Comparison of ENCODE assay signal across 8 mouse cellular contexts in genomic region chr19:8928689-8929223, GRCm38 (mm10). TPM values are rescaled to one million over a fixed set of nuclear protein-coding genes. Genes with fewer than 3 reads are reported as not detected.
DNase-seq lines count a peak whose midpoint lies in the region; ATAC-seq lines count a peak whose summit lies in the region.

No protein-coding gene starts in this region.

- no peaks in the 10 kb centered on the region for H3K27me3 ChIP-seq in neural tube, embryonic 11.5 days (ENCODE audit: control insufficient read depth, insufficient read depth, low read length)
- H3K27me3 ChIP-seq in intestine, embryonic 15.5 days (replicated peaks): no peaks in the 10 kb centered on the region
- no peaks in the 10 kb centered on the region for H3K27me3 ChIP-seq in neural tube, embryonic 13.5 days

- peak overlapping the region; percentile 64 for H3K4me3 ChIP-seq in neural tube, embryonic 11.5 days (ENCODE audit: low read depth, low read length)
- H3K4me3 ChIP-seq in intestine, embryonic 15.5 days (replicated peaks): peak overlapping the region; percentile 88
- peak overlapping the region; percentile 54 for H3K4me3 ChIP-seq in neural tube, embryonic 13.5 days

- H3K4me2 ChIP-seq in neural tube, embryonic 11.5 days (ENCODE audit: low read depth): peak overlapping the region; percentile 82
- peak overlapping the region; percentile 83 for H3K4me2 ChIP-seq in intestine, embryonic 15.5 days (replicated peaks)
- H3K4me2 ChIP-seq in neural tube, embryonic 13.5 days: peak overlapping the region; percentile 71

- peaks cover 6% of the 10 kb centered on the region for H3K36me3 ChIP-seq in neural tube, embryonic 11.5 days (ENCODE audit: control insufficient read depth, insufficient read depth, low read length)
- H3K36me3 ChIP-seq in intestine, embryonic 15.5 days: peaks cover 6% of the 10 kb centered on the region; the same call in 1 of the 2 replicates
- peaks cover 28% of the 10 kb centered on the region for H3K36me3 ChIP-seq in neural tube, embryonic 13.5 days

- H3K9me3 ChIP-seq in neural tube, embryonic 11.5 days (ENCODE audit: control insufficient read depth, low read length): no peaks in the 10 kb centered on the region
- H3K9me3 ChIP-seq in intestine, embryonic 15.5 days: no peaks in the 10 kb centered on the region
- H3K9me3 ChIP-seq in neural tube, embryonic 13.5 days: no peaks in the 10 kb centered on the region

- WGBS in neural tube, embryonic 11.5 days: 21% methylated on average over 16 of the region's 16 CpGs
- WGBS in intestine, embryonic 15.5 days: 24% methylated on average over 16 of the region's 16 CpGs
- 18% methylated on average over 16 of the region's 16 CpGs for WGBS in neural tube, embryonic 13.5 days

- peak overlapping the region; percentile 78 for H3K9ac ChIP-seq in neural tube, embryonic 11.5 days (ENCODE audit: low read length)
- H3K9ac ChIP-seq in intestine, embryonic 15.5 days: peak overlapping the region; percentile 88
- H3K9ac ChIP-seq in neural tube, embryonic 13.5 days: peak overlapping the region; percentile 79

- H3K4me1 ChIP-seq in neural tube, embryonic 11.5 days (ENCODE audit: control insufficient read depth, insufficient read depth, low read length): peaks cover 5% of the 10 kb centered on the region; the same call in 1 of the 2 replicates
- peaks cover 20% of the 10 kb centered on the region for H3K4me1 ChIP-seq in intestine, embryonic 15.5 days (replicated peaks)
- peaks cover 23% of the 10 kb centered on the region for H3K4me1 ChIP-seq in neural tube, embryonic 13.5 days (replicated peaks)

- ATAC-seq in neural tube, embryonic 11.5 days (ENCODE audit: insufficient read depth, low FRiP score, low TSS enrichment): 0 out of 2 replicates have a peak, but pooled peaks have one; percentile 7
- ATAC-seq in intestine, embryonic 15.5 days: peak; percentile 30
- peak; percentile 44; the same call in 1 of the 2 replicates for ATAC-seq in neural tube, embryonic 13.5 days (ENCODE audit: low read depth)

- H3K27ac ChIP-seq in neural tube, embryonic 11.5 days (ENCODE audit: low read depth, low read length): 0 out of 2 replicates have a peak overlapping the region, but pooled peaks have one; percentile 67
- H3K27ac ChIP-seq in intestine, embryonic 15.5 days: peak overlapping the region; percentile 91
- H3K27ac ChIP-seq in neural tube, embryonic 13.5 days (replicated peaks): peak overlapping the region; percentile 54; the same call in 1 of the 2 replicates

- DNase-seq in cerebellum, adult 11-12 months: peak; percentile 85
- no peak for DNase-seq in cerebellum, postnatal 4 days (ENCODE audit: low spot score in 2 of 2)
- DNase-seq in neural tube, embryonic 11.5 days (ENCODE audit: low spot score): no peak
- no peak for DNase-seq in neural tube, embryonic 10.5 days (ENCODE audit: extremely low spot score, low spot score)
- DNase-seq in thymus, postnatal 14 days: no peak
- DNase-seq in urinary bladder, postnatal 14 days (ENCODE audit: low spot score): no peak

RNA-seq across cellular contexts. Expression of gene Rom1, which starts 0.4 kb away (rescaled TPM):
- polyA plus RNA-seq in neural tube, embryonic 11.5 days (2014; fragmentation: Nextera tagmentation; extraction: Ambion mirVana): 0.88 and 1.2 TPM in 2 replicates
- polyA plus RNA-seq in intestine, embryonic 15.5 days (2015; fragmentation: Nextera tagmentation; extraction: Ambion mirVana): 2.7 and 3.3 TPM in 2 replicates
- 1.6 and 2.8 TPM in 2 replicates for polyA plus RNA-seq in neural tube, embryonic 13.5 days (2015; fragmentation: Nextera tagmentation; extraction: Ambion mirVana)

RNA-seq across cellular contexts. Expression of gene Eml3, which starts 0.6 kb away (rescaled TPM):
- polyA plus RNA-seq in neural tube, embryonic 11.5 days (2014; fragmentation: Nextera tagmentation; extraction: Ambion mirVana): 7.9 and 9.3 TPM in 2 replicates
- polyA plus RNA-seq in intestine, embryonic 15.5 days (2015; fragmentation: Nextera tagmentation; extraction: Ambion mirVana): 24.2 and 28.4 TPM in 2 replicates
- 11.8 and 12.2 TPM in 2 replicates for polyA plus RNA-seq in neural tube, embryonic 13.5 days (2015; fragmentation: Nextera tagmentation; extraction: Ambion mirVana)

RNA-seq across cellular contexts. Expression of gene B3gat3, which starts 8.6 kb away (rescaled TPM):
- 50.6 and 59.0 TPM in 2 replicates for polyA plus RNA-seq in neural tube, embryonic 11.5 days (2014; fragmentation: Nextera tagmentation; extraction: Ambion mirVana)
- 40.0 and 44.7 TPM in 2 replicates for polyA plus RNA-seq in intestine, embryonic 15.5 days (2015; fragmentation: Nextera tagmentation; extraction: Ambion mirVana)
- 86.9 and 88.7 TPM in 2 replicates for polyA plus RNA-seq in neural tube, embryonic 13.5 days (2015; fragmentation: Nextera tagmentation; extraction: Ambion mirVana)

RNA-seq across cellular contexts. Expression of gene Mta2, which starts 12.9 kb away (rescaled TPM):
- polyA plus RNA-seq in neural tube, embryonic 11.5 days (2014; fragmentation: Nextera tagmentation; extraction: Ambion mirVana): 55.6 and 57.5 TPM in 2 replicates
- 130 and 139 TPM in 2 replicates for polyA plus RNA-seq in intestine, embryonic 15.5 days (2015; fragmentation: Nextera tagmentation; extraction: Ambion mirVana)
- 126 and 141 TPM in 2 replicates for polyA plus RNA-seq in neural tube, embryonic 13.5 days (2015; fragmentation: Nextera tagmentation; extraction: Ambion mirVana)

RNA-seq across cellular contexts. Expression of gene Tut1, which starts 24.9 kb away (rescaled TPM):
- 30.2 and 36.3 TPM in 2 replicates for polyA plus RNA-seq in neural tube, embryonic 11.5 days (2014; fragmentation: Nextera tagmentation; extraction: Ambion mirVana)
- polyA plus RNA-seq in intestine, embryonic 15.5 days (2015; fragmentation: Nextera tagmentation; extraction: Ambion mirVana): 29.7 and 30.4 TPM in 2 replicates
- 29.2 and 30.1 TPM in 2 replicates for polyA plus RNA-seq in neural tube, embryonic 13.5 days (2015; fragmentation: Nextera tagmentation; extraction: Ambion mirVana)
